Mouse (Mus musculus) cerebellum, adult 18-20 months (tissue): ENCODE measurements around the gene Zc3h14.

Source experiments
- DNase-seq, 2 experiments: peaks; one replicate each; pipeline ENCODE4 v3.0.0; 2021

Gene Zc3h14

DNA sequence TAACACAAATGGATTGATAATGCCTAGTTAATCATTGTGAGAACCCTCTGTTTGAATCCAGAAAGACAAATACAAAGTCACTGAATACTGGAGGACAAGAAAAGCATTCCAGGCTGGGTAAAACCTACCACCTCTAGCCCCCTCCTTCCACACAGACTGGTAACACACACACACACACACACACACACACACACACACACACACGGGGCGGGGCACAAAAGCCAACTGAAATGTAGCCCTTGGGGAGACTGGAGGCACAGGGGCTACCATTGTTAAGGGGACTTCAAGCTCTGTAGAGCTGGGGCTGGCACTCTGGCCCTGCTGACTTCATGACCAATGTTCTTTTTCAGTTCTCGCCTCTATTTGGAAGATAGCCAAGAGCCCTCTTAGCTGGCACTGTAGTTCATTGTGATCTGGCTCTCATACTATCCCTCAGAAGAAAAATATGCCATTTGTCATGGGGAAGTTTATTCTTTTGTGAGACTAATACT is 5.7 kb upstream of the Zc3h14 start:
- DNase-seq: no peak

DNA sequence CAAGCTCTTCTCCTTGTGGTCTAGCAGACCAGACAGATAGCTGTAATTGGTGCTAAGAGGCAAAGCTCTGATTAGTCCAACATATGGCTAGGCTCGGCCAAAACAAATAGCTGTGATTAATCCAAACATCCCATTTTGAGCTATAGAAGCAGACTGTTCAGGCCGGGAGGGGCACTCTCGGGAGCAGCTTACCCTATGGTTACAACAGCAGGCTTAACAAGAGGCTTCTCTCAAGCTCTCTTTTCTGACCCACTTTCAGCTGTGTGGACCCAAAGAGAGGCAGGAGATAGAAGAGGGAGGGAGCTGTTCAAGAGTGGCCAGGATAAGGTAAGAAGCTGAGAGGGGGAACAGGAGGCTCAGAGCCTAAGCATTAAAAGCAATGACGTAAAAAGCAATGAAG is 1.1 kb upstream of the Zc3h14 start:
- no peak for DNase-seq

DNA sequence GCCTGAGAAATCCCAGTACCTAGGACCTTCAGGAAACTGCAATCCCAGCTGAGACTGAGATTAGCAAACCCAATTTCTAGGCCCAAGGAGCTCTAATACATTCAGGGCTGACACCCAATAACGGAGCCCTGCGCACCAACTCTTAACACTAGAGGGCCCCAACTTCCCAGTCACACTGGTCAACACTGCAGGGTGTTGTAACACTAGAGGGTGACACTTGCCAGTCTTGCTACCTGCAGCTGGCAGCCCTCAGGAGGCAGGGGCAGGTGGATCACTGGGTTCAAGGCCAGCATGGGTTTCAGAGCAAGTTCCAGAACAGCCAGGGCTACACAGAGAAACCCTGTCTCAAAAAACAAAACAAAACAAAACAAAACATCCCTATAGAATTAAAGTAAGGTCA is 633 bp upstream of the Zc3h14 start:
- DNase-seq: peak; percentile 33 to 53

DNA sequence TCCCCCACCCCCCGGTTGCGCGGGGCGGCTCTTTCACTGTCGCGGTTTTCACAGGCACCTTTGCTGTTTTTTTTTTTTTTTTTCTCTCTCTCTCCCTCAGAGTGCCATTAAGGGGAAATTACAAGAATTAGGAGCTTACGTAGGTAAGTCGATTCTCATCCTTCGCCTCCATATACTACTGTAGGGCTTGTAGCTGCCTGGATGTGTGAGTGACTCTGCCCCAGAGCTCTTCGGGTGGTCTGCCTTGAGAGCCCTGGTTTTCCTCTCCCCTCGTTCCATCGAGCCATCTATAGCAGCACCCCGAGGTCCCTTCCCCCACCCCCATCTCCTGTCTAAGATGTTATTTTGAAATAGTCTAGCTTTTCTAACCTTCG is 603 bp downstream of the Zc3h14 start:
- no peak for DNase-seq

DNA sequence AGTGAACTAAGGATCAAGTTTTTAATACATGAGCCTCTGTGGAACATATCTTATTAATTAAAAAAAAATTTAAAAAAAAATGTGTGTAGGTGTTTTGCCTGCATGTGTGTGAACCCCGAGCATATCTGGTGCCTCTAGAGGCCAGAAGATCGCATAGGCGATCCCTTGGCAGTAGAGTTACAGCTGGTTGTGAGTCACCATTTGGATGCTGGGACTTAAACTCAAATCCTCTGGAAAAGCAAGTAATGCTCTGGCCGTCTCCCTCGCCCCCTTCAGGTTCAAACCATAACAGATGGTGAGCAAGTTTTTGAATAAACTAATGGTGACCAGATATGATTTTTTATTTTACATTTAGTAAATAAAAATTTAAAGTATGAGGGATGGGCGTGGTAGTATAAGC is 10.9 kb downstream of the Zc3h14 start:
- no peak for DNase-seq

DNA sequence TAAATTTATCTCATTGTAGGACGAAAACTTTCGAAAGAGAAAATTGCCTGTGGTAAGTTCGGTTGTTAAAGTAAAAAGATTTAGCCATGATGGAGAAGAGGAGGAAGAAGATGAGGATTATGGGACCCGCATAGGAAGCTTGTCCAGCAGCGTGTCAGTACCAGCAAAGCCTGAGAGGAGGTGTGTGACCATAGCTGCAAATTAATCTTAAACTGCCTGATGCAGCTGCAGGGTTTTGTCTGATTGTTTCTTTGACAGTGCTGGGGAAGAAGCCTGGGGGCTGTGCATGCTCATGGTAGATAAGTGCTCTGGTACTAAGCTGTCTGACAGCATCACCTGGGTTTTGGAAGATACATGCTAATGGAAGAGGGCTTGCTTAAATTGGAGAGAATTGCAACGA is 12.9 kb downstream of the Zc3h14 start:
- no peak for DNase-seq

DNA sequence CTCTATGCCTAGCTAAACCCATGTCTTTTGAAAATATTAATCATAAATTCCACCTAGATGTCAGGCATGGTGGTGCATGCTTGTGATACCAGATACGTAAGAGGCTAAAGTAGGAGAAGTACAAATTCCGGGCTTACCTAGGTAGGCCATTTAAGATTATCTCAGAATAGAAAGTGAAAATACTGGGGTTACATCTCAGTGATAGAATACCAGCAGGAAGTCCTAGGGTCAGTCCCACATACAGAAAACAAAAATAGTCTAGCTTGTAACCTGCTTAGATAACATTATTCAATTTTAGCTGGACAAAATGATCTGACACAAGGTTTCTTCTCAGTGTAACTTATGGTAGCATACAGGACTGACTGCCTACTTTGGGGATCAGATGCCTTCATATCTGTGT is 19.5 kb downstream of the Zc3h14 start:
- DNase-seq: no peak

DNA sequence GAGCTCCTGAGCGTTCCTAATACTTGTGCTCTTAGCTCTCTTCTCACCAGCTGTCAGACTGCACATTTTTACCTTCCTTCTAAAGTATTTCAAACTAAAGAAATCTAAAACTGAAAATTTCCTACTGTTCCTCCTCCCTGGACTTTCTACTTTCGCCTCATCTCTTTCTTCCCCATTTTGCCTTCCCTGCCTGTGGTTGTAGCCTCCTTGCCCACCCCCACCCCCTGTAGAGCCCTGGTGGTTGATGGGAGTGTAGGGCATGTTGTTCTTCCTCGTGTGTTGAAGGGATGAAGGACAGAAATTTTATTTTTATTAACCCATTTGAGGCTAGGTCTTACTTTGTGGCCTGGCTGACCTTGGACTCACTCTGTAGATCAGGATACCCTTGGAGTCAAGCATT is 30.7 kb downstream of the Zc3h14 start:
- DNase-seq: no peak

DNA sequence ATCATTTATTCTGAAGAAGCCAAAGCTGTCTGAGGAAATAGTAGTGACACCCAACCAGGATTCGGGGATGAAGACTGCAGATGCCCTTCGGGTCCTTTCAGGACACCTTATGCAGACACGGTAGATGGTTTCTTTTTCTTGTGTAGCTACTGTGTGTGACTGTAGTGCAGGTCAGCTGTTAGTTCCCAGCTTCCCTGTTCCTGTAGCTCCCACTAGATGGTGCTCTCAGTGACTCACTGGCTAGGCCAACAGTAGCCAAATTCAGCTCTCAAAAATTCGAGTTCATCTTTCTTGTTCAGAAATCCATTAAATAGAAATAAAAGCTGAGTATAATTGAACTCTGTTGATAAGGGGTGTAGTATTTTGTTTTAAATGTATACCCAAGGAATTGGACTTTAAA is 32.4 kb downstream of the Zc3h14 start:
- DNase-seq: peak; percentile 36 to 48

DNA sequence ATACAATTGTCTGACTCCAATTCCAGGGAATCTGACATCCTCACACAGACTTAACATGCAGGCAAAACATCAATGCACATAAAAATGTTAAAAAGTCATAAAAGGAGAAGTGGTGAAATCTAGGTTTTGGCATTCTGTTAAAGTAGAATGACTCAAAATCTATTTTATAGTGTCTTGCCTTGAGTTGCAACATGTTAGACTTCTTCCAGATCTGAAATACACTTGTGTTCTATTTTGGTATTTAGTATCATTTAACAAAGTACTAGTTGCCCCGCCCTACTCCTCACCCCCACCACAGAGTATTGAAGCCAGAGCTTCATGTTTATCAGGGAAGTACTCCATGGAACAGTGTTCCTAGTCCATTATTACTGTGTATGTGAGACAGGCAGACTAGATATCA is 37.5 kb downstream of the Zc3h14 start:
- DNase-seq: no peak

DNA sequence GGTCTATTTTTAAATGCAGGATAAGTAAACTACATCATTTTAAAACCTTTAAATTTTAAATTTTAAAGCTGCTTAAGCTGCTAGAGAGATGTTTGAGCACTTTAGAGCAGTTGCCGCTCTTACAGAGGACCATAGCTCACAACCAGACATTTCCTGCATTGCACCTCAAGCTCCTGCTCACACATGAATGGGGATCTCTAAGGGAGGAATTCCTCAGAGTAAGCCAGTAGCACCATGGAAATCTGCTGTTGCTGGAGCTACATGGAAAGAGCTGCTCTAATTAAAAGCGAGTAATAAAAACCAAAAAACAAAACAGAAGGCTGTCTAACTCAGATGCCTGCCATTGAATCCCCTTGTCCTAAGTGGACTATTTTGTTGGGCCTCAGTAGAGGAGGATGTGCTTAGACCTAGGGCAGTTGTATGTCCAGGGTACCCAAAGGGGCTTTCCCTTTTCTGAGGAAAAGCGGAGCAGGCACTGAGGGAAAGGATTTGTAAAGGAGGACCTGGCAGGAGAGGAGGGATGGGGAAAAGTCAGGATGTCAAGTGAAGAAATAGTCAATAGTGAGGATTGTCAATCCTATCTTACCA is 49.1 kb downstream of the Zc3h14 start:
- no peak for DNase-seq

DNA sequence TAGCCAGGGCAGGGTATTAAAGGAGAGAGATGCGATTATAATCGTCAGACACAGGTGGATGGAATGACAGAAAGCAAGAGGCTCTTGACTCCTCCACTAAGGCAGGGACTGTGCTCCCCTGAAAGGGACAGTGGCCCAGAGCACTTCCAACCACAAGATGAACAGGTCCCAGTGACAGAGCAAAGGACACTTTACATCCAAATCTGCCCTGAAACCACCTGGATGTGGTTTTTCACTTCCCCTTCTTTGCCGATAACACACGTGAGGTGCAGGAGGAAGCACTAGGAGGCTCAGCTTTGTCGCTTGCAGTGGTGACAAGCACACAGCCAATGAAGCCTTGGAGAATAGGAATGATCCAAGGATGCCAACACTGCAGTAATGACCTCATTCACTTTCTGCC is 53.6 kb downstream of the Zc3h14 start:
- no peak for DNase-seq

DNA sequence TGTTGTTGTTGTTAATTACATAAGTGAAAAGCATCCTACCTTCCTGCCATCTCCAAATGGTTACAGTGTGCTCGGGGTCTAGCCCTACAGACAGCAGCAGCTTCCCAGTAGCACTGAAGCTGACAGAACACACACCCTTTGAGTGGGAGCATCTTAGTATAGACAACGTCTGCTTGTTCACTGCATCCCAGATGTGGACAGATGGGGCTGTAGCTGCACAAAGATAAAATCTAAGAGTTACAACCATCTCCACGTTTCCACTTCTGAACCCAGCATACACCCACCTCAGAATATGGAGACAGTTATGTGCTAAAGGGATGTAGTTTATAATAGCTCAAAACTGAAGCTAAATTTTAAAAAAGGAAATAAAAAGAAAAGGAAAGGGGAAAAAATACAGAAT is 55.5 kb downstream of the Zc3h14 start:
- no peak for DNase-seq

DNA sequence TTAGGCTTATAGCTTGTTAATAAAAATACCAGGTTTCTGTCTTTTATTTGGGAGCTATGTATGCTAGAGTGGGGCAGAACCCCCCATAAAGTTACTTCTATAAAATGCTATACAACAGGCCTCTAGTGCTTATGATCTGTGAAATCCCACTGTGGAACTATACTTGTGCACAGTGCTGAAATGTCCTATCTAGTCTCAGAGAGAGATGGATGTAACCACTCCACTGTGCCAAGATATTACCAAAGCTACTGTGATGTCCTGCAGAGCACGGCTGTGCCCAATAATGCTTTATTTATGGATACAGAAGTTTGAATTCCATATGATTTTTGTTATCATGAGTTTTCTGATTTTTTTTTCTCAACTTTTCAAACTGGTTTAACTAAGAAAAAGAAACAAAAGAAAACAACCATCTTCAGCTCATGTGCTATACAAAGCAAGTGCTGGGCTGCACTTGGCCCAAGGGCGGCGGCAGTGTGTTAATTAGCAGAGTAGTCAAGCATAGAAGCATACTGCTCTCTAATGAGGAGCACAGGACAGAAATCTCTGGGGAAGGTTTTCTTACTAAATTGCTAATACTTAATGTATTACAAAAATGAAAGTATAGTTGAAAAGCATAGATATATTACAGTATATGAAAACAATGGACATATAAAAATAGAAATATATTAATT is 57.4 kb downstream of the Zc3h14 start:
- peak in 1 of 2 experiments; percentile 23 for DNase-seq

DNA sequence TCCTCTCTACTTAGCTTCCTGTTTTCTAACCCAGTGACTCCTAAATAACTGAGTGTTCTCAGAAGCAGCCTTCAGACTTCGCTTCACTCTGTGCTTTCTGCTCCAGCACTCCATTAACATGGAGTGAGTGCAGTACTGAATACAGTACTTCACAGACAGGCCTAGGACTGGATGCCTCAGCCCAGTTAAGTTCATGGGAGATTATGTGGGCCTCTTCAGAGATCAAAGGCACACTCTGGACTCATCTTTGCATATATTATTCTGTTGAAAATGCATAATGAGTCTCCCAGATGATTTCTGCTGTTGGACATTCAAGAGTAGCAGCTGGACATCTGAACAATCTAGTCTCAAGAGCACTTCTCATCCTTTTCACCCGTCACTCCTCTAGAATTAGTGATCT is 74.0 kb downstream of the Zc3h14 start:
- no peak for DNase-seq

DNA sequence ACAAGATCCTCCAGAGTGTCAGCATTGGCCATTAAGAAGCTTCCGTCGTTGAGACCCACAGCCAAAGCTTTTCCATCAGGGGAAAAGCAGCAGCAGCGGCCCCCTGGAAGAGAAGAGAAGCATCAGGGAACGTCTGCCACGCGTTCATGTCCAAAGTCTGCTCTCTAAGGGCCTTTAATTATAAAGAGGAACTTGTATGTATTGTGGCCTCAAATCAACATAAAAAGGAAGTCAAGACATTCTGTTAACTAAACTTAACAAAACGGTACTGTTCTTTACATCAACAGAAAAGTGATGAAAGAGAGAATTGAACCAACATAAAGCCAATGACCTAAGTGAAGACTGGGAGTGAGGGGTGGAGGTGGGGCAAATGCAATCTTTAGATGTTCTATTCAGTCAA is 84.4 kb downstream of the Zc3h14 start:
- DNase-seq: no peak

DNA sequence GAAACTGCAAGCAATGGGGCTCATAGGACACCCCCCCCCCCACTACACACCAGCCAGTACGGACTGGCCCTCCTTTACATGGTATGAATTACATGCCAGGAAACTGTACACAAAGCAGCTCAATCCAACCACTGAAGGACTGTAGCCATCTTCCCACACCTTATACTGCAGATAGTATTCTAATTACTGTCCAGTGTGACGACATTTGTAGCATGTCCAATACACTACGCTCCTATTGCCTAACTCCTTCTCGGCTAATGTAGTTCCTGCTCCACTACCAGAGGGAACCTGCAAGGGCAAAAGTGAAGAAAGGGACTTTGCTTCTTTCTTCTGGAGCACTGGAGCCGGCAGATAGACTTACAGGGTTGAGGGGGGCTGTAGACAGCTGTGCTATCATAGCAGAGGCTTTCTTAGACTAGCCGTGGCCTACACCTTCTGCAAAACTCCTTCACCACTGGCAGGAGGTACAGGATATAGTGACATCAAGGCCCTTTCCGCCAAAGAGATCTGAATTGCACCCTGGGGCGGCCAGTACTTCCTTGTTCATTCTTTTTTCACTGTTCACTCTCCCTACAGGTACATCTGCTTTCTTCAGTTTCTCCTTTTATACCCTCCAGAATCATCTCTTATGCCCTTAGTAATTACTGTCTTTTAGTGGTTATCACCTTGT is 86.3 kb downstream of the Zc3h14 start:
- no peak for DNase-seq

DNA sequence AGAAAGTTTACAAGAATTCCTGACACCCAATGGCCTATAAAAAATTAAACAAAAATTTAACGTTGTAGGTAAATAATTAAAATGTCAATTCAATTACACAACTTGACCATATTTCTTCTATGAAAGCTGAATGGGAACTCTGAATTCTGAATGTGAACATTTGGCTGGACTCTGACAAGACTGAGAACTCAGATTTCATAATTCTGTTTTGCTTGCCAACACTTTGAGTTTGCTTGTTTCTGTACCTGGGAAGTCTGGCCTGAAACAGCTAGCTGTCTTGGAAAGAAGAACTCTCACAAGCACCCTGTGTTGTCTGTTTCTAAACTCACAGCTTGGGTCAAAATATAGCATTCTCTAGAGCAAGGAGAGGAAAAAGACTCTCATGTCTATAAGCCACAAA is 87.1 kb downstream of the Zc3h14 start:
- no peak for DNase-seq

DNA sequence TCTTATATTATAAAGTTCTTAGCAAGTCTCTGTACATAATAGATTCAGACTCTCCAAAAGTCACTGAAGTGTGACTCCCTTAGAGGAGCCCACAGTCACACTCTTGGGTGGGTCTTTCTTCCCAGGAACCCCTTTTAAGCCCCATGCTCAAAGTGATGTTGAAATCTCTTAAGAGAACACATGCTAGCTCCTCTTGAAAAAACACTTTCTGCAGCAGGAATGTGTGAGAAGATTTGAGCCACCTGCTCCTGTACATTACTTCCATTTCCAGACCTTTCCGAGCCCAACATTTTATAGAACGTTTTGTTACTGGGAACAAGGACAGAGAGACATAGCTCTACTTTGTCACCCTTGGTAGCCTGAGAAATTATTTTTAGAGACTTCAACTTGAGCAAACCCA is 88.1 kb downstream of the Zc3h14 start:
- no peak for DNase-seq

DNA sequence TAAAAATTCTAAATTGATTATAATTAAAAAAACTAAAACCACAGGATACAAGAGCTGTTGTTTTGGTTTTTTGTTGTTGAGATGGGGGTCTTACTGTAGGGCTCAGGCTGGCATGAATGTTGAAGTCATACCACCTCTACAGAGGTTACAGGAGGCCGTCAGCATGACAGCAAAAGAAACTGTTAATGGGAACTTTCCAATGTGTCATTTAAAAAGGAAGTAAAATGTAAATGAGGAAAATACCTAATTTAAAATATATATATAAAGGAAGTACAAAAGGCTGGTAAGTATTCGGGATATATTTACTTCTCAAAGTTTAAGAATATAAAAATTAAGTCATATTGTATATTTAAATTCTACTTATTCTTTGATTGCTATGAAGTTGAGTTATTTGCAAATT is 88.7 kb downstream of the Zc3h14 start:
- DNase-seq: no peak
